Mouse (Mus musculus) forebrain, embryonic 14.5 days (tissue): ENCODE data around the gene Psmc6. TPM values are rescaled to one million over a fixed set of nuclear protein-coding genes. Genes with fewer than 3 reads are reported as not detected.
A peak's percentile ranks its signal among the peaks of the same experiment; 100 is the strongest.

Experiments used
- ATAC-seq: fragments of 200-750 bp; cut with Nextera tagmentation; 2 replicates; pipeline ENCODE4 v1.8.0; 2017; ENCODE audit warnings: mild to moderate bottlenecking, moderate library complexity
- DNase-seq: peaks from one replicate; pipeline ENCODE4 v3.0.0-alpha.2; 2015; ENCODE audit warnings: low spot score
- H3K27ac ChIP-seq: fragments of 300-500 bp; sonication (generic); 2 replicates; pipeline ENCODE4 v1.5.1; 2014; ENCODE audit warnings: low read depth, mild to moderate bottlenecking, control low read depth, low read length, moderate library complexity
- H3K27me3 ChIP-seq: fragments of 300-500 bp; sonication (generic); replicated peaks from 2 replicates; pipeline ENCODE4 v1.6.1; 2014; ENCODE audit warnings: low read length, control low read depth, mixed read lengths; ENCODE audit not compliant: control insufficient read depth, insufficient read depth
- H3K36me3 ChIP-seq: fragments of 300-500 bp; sonication (generic); 2 replicates; pipeline ENCODE4 v1.6.1; 2014; ENCODE audit warnings: low read length, control low read depth; ENCODE audit not compliant: control insufficient read depth, insufficient read depth
- H3K4me1 ChIP-seq: fragments of 300-500 bp; sonication (generic); 2 replicates; pipeline ENCODE4 v1.6.1; 2014; ENCODE audit warnings: antibody characterized with exemption, low read length, control low read depth; ENCODE audit not compliant: control insufficient read depth, insufficient read depth
- H3K4me2 ChIP-seq: fragments of 300-500 bp; sonication (generic); 2 replicates; pipeline ENCODE4 v1.6.1; 2014; ENCODE audit warnings: mild to moderate bottlenecking, control low read depth, low read length
- H3K4me3 ChIP-seq: fragments of 300-500 bp; sonication (generic); 2 replicates; pipeline ENCODE4 v1.5.1; 2014; ENCODE audit warnings: low read depth, low read length, control low read depth
- H3K9ac ChIP-seq: fragments of 300-500 bp; sonication (generic); 2 replicates; pipeline ENCODE4 v1.6.1; 2014; ENCODE audit warnings: mild to moderate bottlenecking, low read length, control low read depth, moderate library complexity
- H3K9me3 ChIP-seq: fragments of 300-500 bp; sonication (generic); replicated peaks from 2 replicates; pipeline ENCODE4 v1.6.1; 2016; ENCODE audit warnings: low read length, control low read depth, mixed read lengths; ENCODE audit not compliant: control insufficient read depth
- WGBS: fragments of 180-500 bp; shearing (Covaris S2); extraction: QIAGEN DNeasy Blood & Tissue Kit; methylation state at CpG from one replicate; pipeline ENCODE4 v1.1.7; 2014; 5-methylcytosine and 5-hydroxymethylcytosine counted together
- polyA plus RNA-seq: library from polyadenylated mRNA; unstranded; fragments of >200 nt; fragmentation: Nextera tagmentation; extraction: Ambion mirVana; gene quantifications from 2 replicates; pipeline ENCODE4 v1.2.1, GENCODE M21; 2014

The Psmc6 gene
- polyA plus RNA-seq, 1 experiment from 2014 or later, result 218 TPM

DNA sequence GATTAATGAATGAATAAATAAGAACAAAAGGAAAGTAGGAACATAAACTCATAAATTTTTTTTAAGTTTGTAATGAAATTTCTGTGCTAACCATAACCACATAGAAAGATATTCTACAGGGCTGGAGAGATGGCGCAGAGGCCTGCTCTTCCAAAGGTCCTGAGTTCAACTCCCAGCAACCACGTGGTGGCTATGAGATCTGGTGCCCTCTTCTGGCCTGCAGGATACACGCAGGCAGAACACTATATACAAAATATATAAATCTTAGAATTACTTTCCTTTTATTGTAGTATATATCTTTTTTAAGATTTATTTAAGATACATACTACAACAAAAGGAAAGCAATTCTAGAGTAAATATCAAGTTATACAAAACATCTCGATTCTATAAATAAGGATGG, 53.3 kb downstream of the Psmc6 start:
- H3K9ac ChIP-seq, result no peak overlapping the region
- no peaks in the 10 kb centered on the region for H3K9me3 ChIP-seq
- WGBS, result 86% methylated on average over 4 of the region's 4 CpGs
- no peak overlapping the region for H3K4me3 ChIP-seq
- ATAC-seq, result no peak
- no peak for DNase-seq
- H3K4me2 ChIP-seq, result no peak overlapping the region
- H3K27me3 ChIP-seq, result no peaks in the 10 kb centered on the region
- 0 out of 2 replicates have a peak, but pooled peaks cover 2% of the 10 kb centered on the region for H3K4me1 ChIP-seq
- H3K36me3 ChIP-seq, result peaks cover 25% of the 10 kb centered on the region
- no peak overlapping the region for H3K27ac ChIP-seq

- ATAC-seq, result no peak
- H3K9me3 ChIP-seq, result no peaks in the 10 kb centered on the region
- no peak overlapping the region for H3K4me2 ChIP-seq
- 93% methylated on average over 2 of the region's 2 CpGs for WGBS
- H3K4me3 ChIP-seq, result no peak overlapping the region
- no peak for DNase-seq
- H3K36me3 ChIP-seq, result peaks cover 8% of the 10 kb centered on the region; the same call in 1 of the 2 replicates
- H3K9ac ChIP-seq, result no peak overlapping the region
- H3K27me3 ChIP-seq, result no peaks in the 10 kb centered on the region
- no peak overlapping the region for H3K27ac ChIP-seq
- H3K4me1 ChIP-seq, result peaks cover 3% of the 10 kb centered on the region; the same call in 1 of the 2 replicates
Measured at GRCm38 (mm10) chr14:45385596-45385995, 56.0 kb downstream of the Psmc6 start.

DNA sequence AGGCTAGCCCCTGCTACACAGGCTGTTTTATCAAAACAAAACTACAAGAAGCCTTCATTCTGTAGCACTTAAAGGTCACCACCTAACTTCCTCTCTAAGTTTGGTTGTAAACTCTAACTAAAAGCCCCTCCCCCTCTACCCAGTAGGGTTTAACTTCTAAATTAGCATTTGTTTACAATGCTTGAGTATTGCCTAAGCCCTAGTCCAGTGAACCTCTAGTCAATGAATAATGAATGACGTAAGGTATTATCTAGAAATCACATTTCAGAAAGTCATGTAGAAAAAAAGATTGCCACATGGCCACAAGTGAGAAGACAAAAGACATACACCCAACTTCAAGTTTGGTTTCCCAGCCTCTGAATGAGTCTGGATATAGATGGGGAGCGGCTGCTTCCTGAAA, 57.9 kb downstream of the Psmc6 start:
- no peaks in the 10 kb centered on the region for H3K27me3 ChIP-seq
- WGBS, result 18% methylated on average over 2 of the region's 2 CpGs
- peak overlapping the region; percentile 73; the same call in 1 of the 2 replicates for H3K4me3 ChIP-seq
- H3K36me3 ChIP-seq, result peaks cover 5% of the 10 kb centered on the region; the same call in 1 of the 2 replicates
- no peak overlapping the region for H3K27ac ChIP-seq
- no peak overlapping the region for H3K9ac ChIP-seq
- ATAC-seq, result no peak
- no peak for DNase-seq
- H3K9me3 ChIP-seq, result no peaks in the 10 kb centered on the region
- peak overlapping the region; percentile 84 for H3K4me2 ChIP-seq
- peaks cover 3% of the 10 kb centered on the region; the same call in 1 of the 2 replicates for H3K4me1 ChIP-seq

DNA sequence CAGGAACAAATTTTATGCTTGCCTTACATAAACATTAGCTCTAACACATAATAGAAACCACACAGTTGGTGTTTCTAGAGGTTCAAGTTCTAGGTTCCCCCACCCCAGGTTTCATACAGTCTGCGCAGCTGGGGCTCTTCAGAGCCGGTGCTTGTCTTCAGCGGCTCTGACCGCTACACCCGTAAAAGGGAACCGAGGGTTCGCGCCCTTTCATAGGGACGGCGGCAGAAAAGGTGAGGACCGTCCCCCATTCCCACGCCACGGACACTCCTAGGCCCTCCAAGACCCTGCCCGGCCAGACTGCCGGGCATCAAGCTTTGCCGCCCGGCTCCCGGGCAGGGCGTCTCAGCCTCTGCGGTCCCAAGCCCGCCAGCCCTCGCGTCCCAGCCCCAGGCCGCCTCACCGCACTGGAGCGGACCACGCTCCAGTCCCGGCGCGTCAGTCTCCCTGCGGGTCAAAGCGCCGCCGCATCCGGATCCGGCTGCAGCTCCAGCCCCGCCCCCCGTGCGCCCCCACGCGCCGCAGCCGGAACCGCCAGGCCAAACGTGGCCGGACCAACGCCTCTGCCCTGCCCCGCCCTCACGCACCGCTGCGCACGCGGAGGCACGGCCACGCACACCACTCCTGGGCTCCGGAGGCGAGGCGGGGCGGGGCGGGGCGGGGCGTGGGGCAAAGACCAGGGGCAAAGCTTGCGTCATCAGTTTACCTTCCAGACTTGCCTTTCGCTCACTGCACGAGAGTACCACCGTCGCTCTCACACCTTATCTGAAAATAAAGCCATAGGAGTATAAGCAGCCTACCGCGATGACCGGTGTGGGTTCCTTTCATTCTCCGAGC, 59.0 kb downstream of the Psmc6 start:
- under 1% methylated on average over 60 of the region's 71 CpGs for WGBS
- Histone ChIP-seq H3K36me3 (no peaks in the 10 kb centered on the region), H3K27ac (peak overlapping the region; percentile 55), H3K27me3 (no peaks in the 10 kb centered on the region), H3K9ac (peak overlapping the region; percentile 90), H3K4me1 (peaks cover 3% of the 10 kb centered on the region; the same call in 1 of the 2 replicates), H3K9me3 (no peaks in the 10 kb centered on the region), H3K4me3 (peak overlapping the region; percentile 73), H3K4me2 (peak overlapping the region; percentile 84)
- peak; percentile 79 for DNase-seq
- ATAC-seq, result peak; percentile 96

DNA sequence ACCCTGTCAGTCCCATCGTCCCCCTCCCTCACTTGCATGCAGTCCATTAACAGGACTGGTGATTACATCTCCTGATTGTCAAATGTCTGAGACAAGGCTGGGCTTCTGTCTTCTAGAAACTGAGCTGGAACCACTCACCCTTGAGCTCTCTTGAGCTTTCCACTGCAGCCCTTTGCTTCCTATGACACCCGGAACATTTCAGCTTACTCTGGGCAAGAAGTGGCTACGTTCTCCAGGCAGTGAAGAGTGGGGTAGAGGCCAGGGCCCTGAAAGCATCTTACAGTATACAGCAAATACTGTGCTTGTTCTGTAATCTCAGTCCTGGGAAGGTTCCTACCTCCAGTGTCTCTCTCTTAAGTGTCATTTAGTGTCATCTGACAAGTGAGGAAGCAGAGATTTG, 59.6 kb downstream of the Psmc6 start:
- ATAC-seq (no peak; the same call in 1 of the 2 replicates), DNase-seq (no peak)
- peak overlapping the region; percentile 84 for H3K4me2 ChIP-seq
- peak overlapping the region; percentile 73 for H3K4me3 ChIP-seq
- H3K4me1 ChIP-seq, result peaks cover 3% of the 10 kb centered on the region; the same call in 1 of the 2 replicates
- peak overlapping the region; percentile 90 for H3K9ac ChIP-seq
- H3K27ac ChIP-seq, result peak overlapping the region; percentile 55; the same call in 1 of the 2 replicates
- H3K27me3 ChIP-seq, result no peaks in the 10 kb centered on the region
- H3K9me3 ChIP-seq, result no peaks in the 10 kb centered on the region
- WGBS, result 22% methylated on average over 3 of the region's 3 CpGs
- no peaks in the 10 kb centered on the region for H3K36me3 ChIP-seq

Other genes with a start within 250 kb of the Psmc6 start
- 14.8 and 16.3 TPM in 2 replicates for gene Gpr137c, start 110.1 kb upstream of the Psmc6 start, polyA plus RNA-seq
- 29.1 and 36.4 TPM in 2 replicates for gene Txndc16, start 109.5 kb upstream of the Psmc6 start, polyA plus RNA-seq
- 19.4 and 23.0 TPM in 2 replicates for gene Ero1l, start 11.0 kb upstream of the Psmc6 start, polyA plus RNA-seq
- 47.5 and 57.5 TPM in 2 replicates for gene Styx, start 21.3 kb downstream of the Psmc6 start, polyA plus RNA-seq
- 26.4 and 29.5 TPM in 2 replicates for gene Gnpnat1, start 75.1 kb downstream of the Psmc6 start, polyA plus RNA-seq
- 55.4 and 68.4 TPM in 2 replicates for gene Fermt2, start 200.3 kb downstream of the Psmc6 start, polyA plus RNA-seq